Comparison of ENCODE assay signal across 7 mouse cellular contexts in the genomic region with DNA sequence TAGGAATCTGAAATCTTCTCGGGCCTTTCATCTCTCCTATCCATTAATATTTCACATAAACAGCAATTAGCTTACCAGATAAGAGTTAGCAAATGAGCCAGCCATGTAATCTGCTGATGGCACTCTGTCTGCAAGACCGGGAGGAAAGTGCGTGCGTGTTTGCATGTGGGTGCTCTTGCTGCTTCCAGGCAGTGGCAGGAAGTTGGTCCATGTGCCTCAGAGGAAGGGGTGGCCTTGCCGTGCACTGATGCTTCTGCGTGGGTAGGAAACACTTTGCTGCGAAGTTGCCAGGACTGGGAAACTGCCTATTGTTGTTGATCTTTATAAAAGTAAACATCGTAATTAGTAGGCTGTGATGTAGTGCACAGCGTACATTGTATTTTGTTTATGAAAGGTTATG. TPM values are rescaled to one million over a fixed set of nuclear protein-coding genes. Genes with fewer than 3 reads are reported as not detected.
A peak's percentile ranks its signal among the peaks of the same experiment; 100 is the strongest.
DNase-seq lines count a peak whose midpoint lies in the region; ATAC-seq and TF ChIP-seq lines count a peak whose summit lies in the region.

No protein-coding gene starts in this region.

- H3K9me3 ChIP-seq in heart, embryonic 16.5 days (replicated peaks; ENCODE audit: control insufficient read depth, low read length), result no peaks in the 10 kb centered on the region

- DNase-seq in layer of hippocampus, adult 11-12 months (ENCODE audit: low spot score), result peak; percentile 41
- DNase-seq in layer of hippocampus, postnatal 14 days (ENCODE audit: low spot score in 2 of 2), result no peak
- no peak for DNase-seq in ovary, postnatal 10 days (ENCODE audit: low spot score)
- DNase-seq in c-Kit-positive CD71-positive TER-119-positive erythroid progenitor cells, embryonic 14.5 days (ENCODE audit: low spot score), result no peak

- no peak overlapping the region for H3K9ac ChIP-seq in heart, embryonic 16.5 days (ENCODE audit: low read length)

- H3K4me1 ChIP-seq in cortical plate, adult 2 months (ENCODE audit: control insufficient read depth, insufficient read depth, low read length), result peaks cover 20% of the 10 kb centered on the region
- H3K4me1 ChIP-seq in heart, embryonic 16.5 days (ENCODE audit: control insufficient read depth, insufficient read depth, low read length), result peaks cover 50% of the 10 kb centered on the region

- 42% methylated on average over 9 of the region's 9 CpGs for WGBS in heart, embryonic 16.5 days

- H3K4me3 ChIP-seq in cortical plate, adult 2 months (ENCODE audit: insufficient read depth, low read length), result no peak overlapping the region
- no peak overlapping the region for H3K4me3 ChIP-seq in heart, embryonic 16.5 days (ENCODE audit: low read length)

- no peak for TF ChIP-seq CTCF in cortical plate, adult 2 months (IDR thresholded peaks at IDR 0.05; ENCODE audit: extremely low read depth, insufficient read depth, low read length)

- H3K36me3 ChIP-seq in heart, embryonic 16.5 days (ENCODE audit: control insufficient read depth, insufficient read depth), result no peaks in the 10 kb centered on the region

- no peak for ATAC-seq in heart, embryonic 16.5 days (replicated peaks; ENCODE audit: extremely low read depth, insufficient read depth, low FRiP score)
- peak; percentile 44; the same call in 1 of the 2 replicates for ATAC-seq in megakaryocyte progenitor cell, adult 5-6 weeks (replicated peaks; ENCODE audit: poor library complexity)

- TF ChIP-seq POLR2A in cortical plate, adult 2 months (IDR thresholded peaks at IDR 0.05; ENCODE audit: extremely low read depth, insufficient read depth, low read length), result 0 out of 2 replicates have a peak, but pooled peaks have one; percentile 12

- no peak overlapping the region; the same call in 1 of the 2 replicates for H3K4me2 ChIP-seq in heart, embryonic 16.5 days (ENCODE audit: low read depth, low read length)

- H3K27ac ChIP-seq in cortical plate, adult 2 months (ENCODE audit: insufficient read depth, low read length), result peak overlapping the region; percentile 2; the same call in 1 of the 2 replicates
- peak overlapping the region; percentile 34; the same call in 1 of the 2 replicates for H3K27ac ChIP-seq in heart, embryonic 16.5 days (ENCODE audit: low read length)

- H3K27me3 ChIP-seq in heart, embryonic 16.5 days (ENCODE audit: control insufficient read depth, insufficient read depth, low read length), result no peaks in the 10 kb centered on the region

RNA-seq across cellular contexts. Expression of a gene that starts 42.0 kb away (rescaled TPM):
- 10 to 100 TPM; 58.0 to 62.2 TPM for total RNA-seq in layer of hippocampus, postnatal 14 days (2021)
- polyA plus RNA-seq in cortical plate, adult 2 months (2012; rRNA removed), result 26.2 and 26.3 TPM in 2 replicates
- 9.4 and 10.2 TPM in 2 replicates for polyA plus RNA-seq in heart, embryonic 16.5 days (2015; fragmentation: Nextera tagmentation; extraction: Ambion mirVana)
- 13.5 and 16.0 TPM in 2 replicates for total RNA-seq in megakaryocyte progenitor cell, adult 5-6 weeks (2015)
- total RNA-seq in megakaryocyte progenitor cell, adult 5-6 weeks (2017), result 5.1 and 9.2 TPM in 2 replicates
